Mouse (Mus musculus): Measurements from ENCODE around the gene Zfp672. TPM values are rescaled to one million over a fixed set of nuclear protein-coding genes. Genes with fewer than 3 reads are reported as not detected.

The Zfp672 gene
- polyA plus RNA-seq, 2 experiments, result 22.2 to 48.6 TPM

DNA sequence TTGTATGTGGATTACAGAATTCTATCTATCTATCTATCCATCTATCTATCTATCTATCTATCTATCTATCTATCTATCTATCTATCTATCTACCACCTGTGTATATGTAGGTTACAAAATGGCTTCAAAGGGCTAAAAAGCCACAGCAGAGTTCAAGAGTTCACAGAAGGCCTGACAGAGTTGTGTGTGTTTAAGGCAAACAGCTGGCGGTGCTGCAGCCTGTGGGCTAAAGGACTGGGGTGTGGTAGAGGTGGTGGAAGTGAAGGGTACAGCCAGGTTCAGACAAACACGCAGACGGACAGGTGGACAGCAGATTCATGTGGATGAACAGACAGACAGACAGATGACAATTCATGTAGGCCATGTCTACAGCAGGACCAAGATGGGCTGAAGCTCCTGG lies 61.9 kb downstream of the Zfp672 start:
- Histone ChIP-seq H3K4me3 (ENCODE audit: insufficient read depth in 1 of 2, low read depth in 2 of 2, low read length in 2 of 2) (no peak overlapping the region), H3K27ac (no peak overlapping the region), H3K4me1 (replicated peaks; ENCODE audit: control insufficient read depth in 2 of 2, insufficient read depth in 2 of 2, low read length in 1 of 2) (no peaks in the 10 kb centered on the region), H3K27me3 (ENCODE audit: control insufficient read depth, insufficient read depth, low read length) (no peaks in the 10 kb centered on the region), H3K36me3 (replicated peaks; ENCODE audit: control insufficient read depth, insufficient read depth, low read depth) (no peaks in the 10 kb centered on the region), H3K9ac (replicated peaks) (no peak overlapping the region), H3K4me2 (ENCODE audit: low read depth) (no peak overlapping the region), H3K9me3 (ENCODE audit: control insufficient read depth, low read length) (no peaks in the 10 kb centered on the region)
- DNase-seq (ENCODE audit: low read depth in 3 of 3, low spot score in 3 of 3) (peak in 1 of 3 experiments; percentile 27), ATAC-seq (ENCODE audit: insufficient read depth) (no peak)
- TF ChIP-seq CTCF (IDR thresholded peaks at IDR 0.05; ENCODE audit: low read depth), result no peak
- TF ChIP-seq EP300 (IDR thresholded peaks at IDR 0.05; ENCODE audit: low read depth), result no peak
- 67% methylated on average over 3 of the region's 3 CpGs for WGBS (ENCODE audit: insufficient replicate concordance)

Other genes starting within 250 kb of the Zfp672 start
- not detected in 2 replicates for gene Gm12248, start 237.2 kb downstream of the Zfp672 start, polyA plus RNA-seq (2012; rRNA removed)
- gene Gm12248, start 237.2 kb downstream of the Zfp672 start, polyA plus RNA-seq (2014; fragmentation: Nextera tagmentation; extraction: Ambion mirVana), result not detected in 2 replicates
- gene Cnot8, start 226.2 kb downstream of the Zfp672 start, polyA plus RNA-seq (2012; rRNA removed), result 21.5 and 26.3 TPM in 2 replicates
- gene Cnot8, start 226.2 kb downstream of the Zfp672 start, polyA plus RNA-seq (2014; fragmentation: Nextera tagmentation; extraction: Ambion mirVana), result 28.9 and 34.3 TPM in 2 replicates
- 4.8 and 5.9 TPM in 2 replicates for gene Gemin5, start 161.8 kb downstream of the Zfp672 start, polyA plus RNA-seq (2012; rRNA removed)
- 8.4 and 10.7 TPM in 2 replicates for gene Gemin5, start 161.8 kb downstream of the Zfp672 start, polyA plus RNA-seq (2014; fragmentation: Nextera tagmentation; extraction: Ambion mirVana)
- 53.3 and 66.0 TPM in 2 replicates for gene Mrpl22, start 158.7 kb downstream of the Zfp672 start, polyA plus RNA-seq (2012; rRNA removed)
- 101 and 102 TPM in 2 replicates for gene Mrpl22, start 158.7 kb downstream of the Zfp672 start, polyA plus RNA-seq (2014; fragmentation: Nextera tagmentation; extraction: Ambion mirVana)
- gene Igtp, start 130.8 kb downstream of the Zfp672 start, polyA plus RNA-seq (2012; rRNA removed), result 3.6 and 4.7 TPM in 2 replicates
- gene Igtp, start 130.8 kb downstream of the Zfp672 start, polyA plus RNA-seq (2014; fragmentation: Nextera tagmentation; extraction: Ambion mirVana), result 6.9 and 7.6 TPM in 2 replicates
- gene Irgm2, start 130.7 kb downstream of the Zfp672 start, polyA plus RNA-seq (2012; rRNA removed), result 2.4 and 2.8 TPM in 2 replicates
- 2.6 and 3.0 TPM in 2 replicates for gene Irgm2, start 130.7 kb downstream of the Zfp672 start, polyA plus RNA-seq (2014; fragmentation: Nextera tagmentation; extraction: Ambion mirVana)
- 0.61 and 0.78 TPM in 2 replicates for gene 4930438A08Rik, start 55.5 kb downstream of the Zfp672 start, polyA plus RNA-seq (2012; rRNA removed)
- gene 4930438A08Rik, start 55.5 kb downstream of the Zfp672 start, polyA plus RNA-seq (2014; fragmentation: Nextera tagmentation; extraction: Ambion mirVana), result 0.99 and 1.0 TPM in 2 replicates
- 18.7 and 19.8 TPM in 2 replicates for gene Zfp692, start 23.3 kb downstream of the Zfp672 start, polyA plus RNA-seq (2012; rRNA removed)
- 5.0 and 6.7 TPM in 2 replicates for gene Zfp692, start 23.3 kb downstream of the Zfp672 start, polyA plus RNA-seq (2014; fragmentation: Nextera tagmentation; extraction: Ambion mirVana)
- gene Sh3bp5l, start 385 bp upstream of the Zfp672 start, polyA plus RNA-seq (2012; rRNA removed), result 9.0 and 9.1 TPM in 2 replicates
- 9.1 and 12.4 TPM in 2 replicates for gene Sh3bp5l, start 385 bp upstream of the Zfp672 start, polyA plus RNA-seq (2014; fragmentation: Nextera tagmentation; extraction: Ambion mirVana)
- gene Lypd8, start 48.7 kb upstream of the Zfp672 start, polyA plus RNA-seq (2012; rRNA removed), result 0.09 and 0.17 TPM in 2 replicates
- gene Lypd8, start 48.7 kb upstream of the Zfp672 start, polyA plus RNA-seq (2014; fragmentation: Nextera tagmentation; extraction: Ambion mirVana), result not detected in 2 replicates
- gene 1810065E05Rik, start 90.8 kb upstream of the Zfp672 start, polyA plus RNA-seq (2012; rRNA removed), result not detected in 2 replicates
- not detected in 2 replicates for gene 1810065E05Rik, start 90.8 kb upstream of the Zfp672 start, polyA plus RNA-seq (2014; fragmentation: Nextera tagmentation; extraction: Ambion mirVana)
- not detected in 2 replicates for gene Gm12253, start 102.2 kb upstream of the Zfp672 start, polyA plus RNA-seq (2012; rRNA removed)
- gene Gm12253, start 102.2 kb upstream of the Zfp672 start, polyA plus RNA-seq (2014; fragmentation: Nextera tagmentation; extraction: Ambion mirVana), result not detected in 2 replicates
- gene Lypd9, start 122.6 kb upstream of the Zfp672 start, polyA plus RNA-seq (2012; rRNA removed), result not detected in 2 replicates
- gene Lypd9, start 122.6 kb upstream of the Zfp672 start, polyA plus RNA-seq (2014; fragmentation: Nextera tagmentation; extraction: Ambion mirVana), result not detected in 2 replicates
- not detected in 2 replicates for gene Olfr30, start 131.9 kb upstream of the Zfp672 start, polyA plus RNA-seq (2012; rRNA removed)
- not detected in 2 replicates for gene Olfr30, start 131.9 kb upstream of the Zfp672 start, polyA plus RNA-seq (2014; fragmentation: Nextera tagmentation; extraction: Ambion mirVana)
- not detected in 2 replicates for gene Olfr332, start 162.2 kb upstream of the Zfp672 start, polyA plus RNA-seq (2012; rRNA removed)
- gene Olfr332, start 162.2 kb upstream of the Zfp672 start, polyA plus RNA-seq (2014; fragmentation: Nextera tagmentation; extraction: Ambion mirVana), result not detected in 2 replicates
- gene Olfr331, start 172.2 kb upstream of the Zfp672 start, polyA plus RNA-seq (2012; rRNA removed), result not detected in 2 replicates
- not detected in 2 replicates for gene Olfr331, start 172.2 kb upstream of the Zfp672 start, polyA plus RNA-seq (2014; fragmentation: Nextera tagmentation; extraction: Ambion mirVana)
- gene Olfr330, start 204.5 kb upstream of the Zfp672 start, polyA plus RNA-seq (2012; rRNA removed), result not detected in 2 replicates
- not detected in 2 replicates for gene Olfr330, start 204.5 kb upstream of the Zfp672 start, polyA plus RNA-seq (2014; fragmentation: Nextera tagmentation; extraction: Ambion mirVana)
- not detected in 2 replicates for gene Olfr329-ps, start 216.1 kb upstream of the Zfp672 start, polyA plus RNA-seq (2012; rRNA removed)
- not detected in 2 replicates for gene Olfr329-ps, start 216.1 kb upstream of the Zfp672 start, polyA plus RNA-seq (2014; fragmentation: Nextera tagmentation; extraction: Ambion mirVana)
- 0.02 TPM in 1 of 2 replicates, not detected in the other for gene Olfr328, start 225.3 kb upstream of the Zfp672 start, polyA plus RNA-seq (2012; rRNA removed)
- not detected in 2 replicates for gene Olfr328, start 225.3 kb upstream of the Zfp672 start, polyA plus RNA-seq (2014; fragmentation: Nextera tagmentation; extraction: Ambion mirVana)
- not detected in 2 replicates for gene Olfr224, start 240.2 kb upstream of the Zfp672 start, polyA plus RNA-seq (2012; rRNA removed)
- gene Olfr224, start 240.2 kb upstream of the Zfp672 start, polyA plus RNA-seq (2014; fragmentation: Nextera tagmentation; extraction: Ambion mirVana), result not detected in 2 replicates
- not detected in 2 replicates for gene Olfr325, start 247.4 kb upstream of the Zfp672 start, polyA plus RNA-seq (2012; rRNA removed)
- gene Olfr325, start 247.4 kb upstream of the Zfp672 start, polyA plus RNA-seq (2014; fragmentation: Nextera tagmentation; extraction: Ambion mirVana), result not detected in 2 replicates

All from liver, embryonic 14.5 days (tissue).